Mouse (Mus musculus) erythroblast, embryonic 14.5 days (primary cell): ENCODE measurements around the gene Kif26b. TPM values are rescaled to one million over a fixed set of nuclear protein-coding genes. Genes with fewer than 3 reads are reported as not detected.

ENCODE experiments used
- H3K27me3 ChIP-seq: 2 replicates; pipeline ENCODE4 v1.6.1; 2012; ENCODE audit warnings: inconsistent platforms; ENCODE audit not compliant: control insufficient read depth
- H3K36me3 ChIP-seq: 2 replicates; pipeline ENCODE4 v1.6.1; 2012; ENCODE audit warnings: mild to moderate bottlenecking, inconsistent platforms; ENCODE audit not compliant: control insufficient read depth
- H3K4me1 ChIP-seq: 2 replicates; pipeline ENCODE4 v1.6.1; 2012; ENCODE audit warnings: inconsistent platforms; ENCODE audit not compliant: control insufficient read depth
- H3K4me3 ChIP-seq: replicated peaks from 2 replicates; pipeline ENCODE3; 2012; ENCODE audit warnings: moderate library complexity, mild to moderate bottlenecking, inconsistent platforms
- H3K9me3 ChIP-seq: 2 replicates; pipeline ENCODE4 v1.6.1; 2012; ENCODE audit warnings: low read length, inconsistent platforms, mixed read lengths; ENCODE audit not compliant: control insufficient read depth
- GATA1 ChIP-seq: IDR thresholded peaks from 2 replicates; pipeline ENCODE4 v1.6.1; 2012; ENCODE audit warnings: low read length, inconsistent platforms, mixed read lengths
- TAL1 ChIP-seq: IDR thresholded peaks from 3 replicates; pipeline ENCODE4 v1.6.1; 2012; ENCODE audit warnings: low read length, inconsistent platforms, mixed read lengths
- polyA plus RNA-seq: library from polyadenylated mRNA; stranded (reverse); fragments of >175 nt; gene quantifications from 2 replicates; pipeline ENCODE4 v1.2.3, GENCODE M21; 2012

Kif26b gene
- polyA plus RNA-seq, 1 experiment = not detected

- Histone ChIP-seq H3K9me3 (no peaks in the 10 kb centered on the region), H3K4me1 (no peaks in the 10 kb centered on the region), H3K36me3 (no peaks in the 10 kb centered on the region), H3K27me3 (no peaks in the 10 kb centered on the region), H3K4me3 (no peak overlapping the region)
- TF ChIP-seq TAL1 (no peak), GATA1 (no peak)
Measured at GRCm38 (mm10) chr1:178866757-178867156, 337.8 kb downstream of the Kif26b start.

DNA sequence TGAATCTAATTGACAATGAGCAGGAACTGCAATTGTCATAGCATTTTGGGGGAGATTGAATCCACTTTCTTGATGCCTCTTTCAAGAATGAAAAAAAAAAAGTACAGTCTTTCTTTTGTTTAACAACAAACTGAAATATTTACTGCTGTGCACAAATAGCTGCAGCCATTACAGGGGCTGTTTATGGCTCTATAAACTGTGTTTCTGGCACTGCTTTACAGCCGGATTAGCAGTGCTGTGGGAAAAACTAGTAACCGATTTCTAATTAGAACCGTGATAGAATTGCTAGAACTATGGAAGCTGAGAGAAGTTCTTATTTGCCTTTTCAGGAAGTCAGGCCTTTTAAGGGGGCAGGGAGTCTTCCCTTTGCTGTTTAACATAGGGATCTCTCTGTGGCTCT lies 342.1 kb downstream of the Kif26b start:
- Histone ChIP-seq H3K27me3 (no peaks in the 10 kb centered on the region), H3K4me1 (no peaks in the 10 kb centered on the region), H3K36me3 (no peaks in the 10 kb centered on the region), H3K9me3 (no peaks in the 10 kb centered on the region), H3K4me3 (no peak overlapping the region)
- TF ChIP-seq TAL1 = no peak
- TF ChIP-seq GATA1 = no peak

GRCm38 (mm10) chr1:178876926-178877325 lies 348.0 kb downstream of the Kif26b start:
- H3K36me3 ChIP-seq = no peaks in the 10 kb centered on the region
- H3K4me1 ChIP-seq = no peaks in the 10 kb centered on the region
- H3K27me3 ChIP-seq = no peaks in the 10 kb centered on the region
- H3K9me3 ChIP-seq = no peaks in the 10 kb centered on the region
- no peak overlapping the region for H3K4me3 ChIP-seq
- no peak for TF ChIP-seq GATA1
- TF ChIP-seq TAL1 = no peak

- Histone ChIP-seq H3K36me3 (no peaks in the 10 kb centered on the region), H3K4me1 (no peaks in the 10 kb centered on the region), H3K9me3 (no peaks in the 10 kb centered on the region), H3K4me3 (no peak overlapping the region), H3K27me3 (no peaks in the 10 kb centered on the region)
- TF ChIP-seq GATA1 (no peak), TAL1 (no peak)
Measured at GRCm38 (mm10) chr1:178878676-178879075, 349.8 kb downstream of the Kif26b start.

DNA sequence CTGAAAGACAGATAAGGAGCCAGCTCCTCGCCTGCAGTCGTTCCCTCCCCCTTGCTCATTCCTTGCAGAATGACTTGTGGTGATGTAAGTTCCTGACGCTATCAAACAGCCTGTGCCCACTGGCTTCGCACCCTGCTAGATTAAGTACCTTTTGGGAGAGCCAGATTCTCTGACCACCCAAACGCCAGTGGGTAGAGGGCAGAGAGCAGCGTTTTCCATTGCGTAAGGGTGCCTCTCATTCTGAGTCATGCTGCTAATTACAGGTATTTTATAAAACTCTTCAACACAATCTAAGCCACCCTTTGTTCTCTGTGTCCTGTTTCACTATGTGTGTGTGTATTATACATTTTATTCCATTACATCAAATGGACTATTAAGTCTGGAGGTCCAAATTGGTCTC lies 352.0 kb downstream of the Kif26b start:
- TF ChIP-seq TAL1 = no peak
- no peak for TF ChIP-seq GATA1
- no peaks in the 10 kb centered on the region for H3K36me3 ChIP-seq
- no peaks in the 10 kb centered on the region for H3K4me1 ChIP-seq
- no peaks in the 10 kb centered on the region for H3K27me3 ChIP-seq
- H3K4me3 ChIP-seq = no peak overlapping the region
- H3K9me3 ChIP-seq = no peaks in the 10 kb centered on the region

GRCm38 (mm10) chr1:178886671-178887070 lies 357.7 kb downstream of the Kif26b start:
- no peaks in the 10 kb centered on the region for H3K4me1 ChIP-seq

GRCm38 (mm10) chr1:178892376-178892775 lies 363.5 kb downstream of the Kif26b start:
- Histone ChIP-seq H3K9me3 (no peaks in the 10 kb centered on the region), H3K36me3 (no peaks in the 10 kb centered on the region), H3K4me3 (no peak overlapping the region), H3K27me3 (no peaks in the 10 kb centered on the region), H3K4me1 (no peaks in the 10 kb centered on the region)
- TF ChIP-seq TAL1 (no peak), GATA1 (no peak)

More at GRCm38 (mm10) chr1:178886671-178887070, 357.7 kb downstream of the Kif26b start:
- Histone ChIP-seq H3K27me3 (no peaks in the 10 kb centered on the region), H3K36me3 (no peaks in the 10 kb centered on the region), H3K9me3 (no peaks in the 10 kb centered on the region), H3K4me3 (no peak overlapping the region)
- TF ChIP-seq TAL1 = no peak
- TF ChIP-seq GATA1 = no peak

GRCm38 (mm10) chr1:178893229-178894080 lies 364.5 kb downstream of the Kif26b start:
- H3K27me3 ChIP-seq = no peaks in the 10 kb centered on the region
- no peaks in the 10 kb centered on the region for H3K9me3 ChIP-seq
- no peak overlapping the region for H3K4me3 ChIP-seq
- H3K36me3 ChIP-seq = no peaks in the 10 kb centered on the region
- no peaks in the 10 kb centered on the region for H3K4me1 ChIP-seq
- TF ChIP-seq TAL1 (no peak), GATA1 (no peak)

DNA sequence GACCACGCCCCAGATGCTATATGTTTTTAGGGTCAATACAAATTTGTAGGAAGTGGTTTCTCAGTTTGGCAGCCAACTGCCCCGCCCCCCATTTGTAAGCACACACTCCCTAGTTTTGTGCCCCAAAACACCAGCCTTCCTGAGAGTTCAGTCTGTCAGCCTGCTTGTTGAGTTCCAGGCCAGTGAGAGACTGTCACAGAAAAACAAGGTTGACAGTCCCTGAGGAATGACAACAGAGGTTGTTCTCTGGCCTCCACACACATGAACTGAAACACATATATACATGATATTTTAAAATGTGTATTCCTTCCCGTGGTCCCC lies 365.1 kb downstream of the Kif26b start:
- Histone ChIP-seq H3K4me3 (no peak overlapping the region), H3K9me3 (no peaks in the 10 kb centered on the region), H3K36me3 (no peaks in the 10 kb centered on the region), H3K4me1 (no peaks in the 10 kb centered on the region), H3K27me3 (no peaks in the 10 kb centered on the region)
- TF ChIP-seq GATA1 = no peak
- no peak for TF ChIP-seq TAL1
